Mouse (Mus musculus) limb, embryonic 13.5 days (tissue): ENCODE data around the gene Gm19410. TPM values are rescaled to one million over a fixed set of nuclear protein-coding genes. Genes with fewer than 3 reads are reported as not detected.
A peak's percentile ranks its signal among the peaks of the same experiment; 100 is the strongest.

ENCODE experiments used
- ATAC-seq: fragments of 200-750 bp; cut with Nextera tagmentation; 2 replicates; pipeline ENCODE4 v1.8.0; 2017; ENCODE audit warnings: low read depth, moderate number of reproducible peaks, moderate TSS enrichment; ENCODE audit not compliant: low FRiP score
- H3K27ac ChIP-seq: fragments of 300-500 bp; sonication (generic); 2 replicates; pipeline ENCODE4 v1.5.1; 2015; ENCODE audit warnings: inconsistent platforms, mild to moderate bottlenecking, moderate library complexity
- H3K27me3 ChIP-seq: fragments of 300-500 bp; sonication (generic); 2 replicates; pipeline ENCODE4 v1.6.1; 2015; ENCODE audit warnings: mild to moderate bottlenecking, inconsistent platforms
- H3K36me3 ChIP-seq: fragments of 300-500 bp; sonication (generic); 2 replicates; pipeline ENCODE4 v1.6.1; 2015; ENCODE audit warnings: inconsistent platforms, mild to moderate bottlenecking, moderate library complexity
- H3K4me1 ChIP-seq: fragments of 300-500 bp; sonication (generic); 2 replicates; pipeline ENCODE4 v1.6.1; 2015; ENCODE audit warnings: inconsistent platforms
- H3K4me2 ChIP-seq: fragments of 300-500 bp; sonication (generic); replicated peaks from 2 replicates; pipeline ENCODE4 v1.6.1; 2015; ENCODE audit warnings: inconsistent platforms, mild to moderate bottlenecking, moderate library complexity
- H3K4me3 ChIP-seq: fragments of 300-500 bp; sonication (generic); 2 replicates; pipeline ENCODE4 v1.5.1; 2015; ENCODE audit warnings: moderate library complexity, mild to moderate bottlenecking, inconsistent platforms
- H3K9ac ChIP-seq: fragments of 300-500 bp; sonication (generic); 2 replicates; pipeline ENCODE4 v1.6.1; 2015; ENCODE audit warnings: mild to moderate bottlenecking, inconsistent platforms
- H3K9me3 ChIP-seq: fragments of 300-500 bp; sonication (generic); 2 replicates; pipeline ENCODE4 v1.6.1; 2016; ENCODE audit warnings: inconsistent platforms
- WGBS: fragments of 180-500 bp; shearing (Covaris S2); methylation state at CpG from one replicate; pipeline ENCODE4 v1.1.7; 2015; 5-methylcytosine and 5-hydroxymethylcytosine counted together
- microRNA-seq: library from miRNA; unstranded; fragments of <30 nt; microRNA quantifications from one replicate; pipeline ENCODE4, GENCODE M21; 2016
- polyA plus RNA-seq: library from polyadenylated mRNA; unstranded; fragments of >200 nt; fragmentation: Nextera tagmentation; extraction: Ambion mirVana; gene quantifications from 2 replicates; pipeline ENCODE4 v1.2.1, GENCODE M21; 2015

Gene Gm19410
- polyA plus RNA-seq = 0.04 and 0.13 TPM in 2 replicates

GRCm38 (mm10) chr8:35765499-35766193 is at the start of gene Gm19410:
Gene Gm19410 (plus strand): TSS chr8:35765790.
- Histone ChIP-seq H3K9ac (peak within 1 kb of the TSS; percentile 62), H3K36me3 (no peaks in the 10 kb centered on the region), H3K4me1 (peaks cover 10% of the 10 kb centered on the region), H3K27ac (no peak within 1 kb of the TSS), H3K27me3 (peaks cover 52% of the 10 kb centered on the region), H3K9me3 (no peaks in the 10 kb centered on the region), H3K4me2 (peak within 1 kb of the TSS; percentile 83), H3K4me3 (peak within 1 kb of the TSS; percentile 47)
- WGBS = 0% methylated on average over 35 of the region's 35 CpGs
- ATAC-seq = no peak

GRCm38 (mm10) chr8:35730776-35731175 is 34.8 kb upstream of the Gm19410 start:
- H3K4me1 ChIP-seq = no peaks in the 10 kb centered on the region
- H3K36me3 ChIP-seq = no peaks in the 10 kb centered on the region
- H3K4me2 ChIP-seq = no peak overlapping the region
- 68% methylated on average over 3 of the region's 3 CpGs for WGBS
- ATAC-seq = no peak
- no peak overlapping the region for H3K9ac ChIP-seq
- H3K27me3 ChIP-seq = no peaks in the 10 kb centered on the region
- H3K27ac ChIP-seq = no peak overlapping the region
- H3K9me3 ChIP-seq = no peaks in the 10 kb centered on the region
- no peak overlapping the region for H3K4me3 ChIP-seq

GRCm38 (mm10) chr8:35735438-35735837 is 30.2 kb upstream of the Gm19410 start:
- Histone ChIP-seq H3K9ac (no peak overlapping the region), H3K4me3 (no peak overlapping the region), H3K36me3 (no peaks in the 10 kb centered on the region), H3K27me3 (no peaks in the 10 kb centered on the region), H3K4me1 (no peaks in the 10 kb centered on the region), H3K27ac (no peak overlapping the region), H3K9me3 (no peaks in the 10 kb centered on the region), H3K4me2 (no peak overlapping the region)
- ATAC-seq = no peak
- 69% methylated on average over 3 of the region's 3 CpGs for whole genome bisulfite sequencing

- no peak overlapping the region for H3K27ac ChIP-seq
- no peaks in the 10 kb centered on the region for H3K36me3 ChIP-seq
- no peak for ATAC-seq
- H3K9ac ChIP-seq = no peak overlapping the region
- no peak overlapping the region for H3K4me3 ChIP-seq
- no peaks in the 10 kb centered on the region for H3K4me1 ChIP-seq
- H3K4me2 ChIP-seq = no peak overlapping the region
- 92% methylated on average over 5 of the region's 5 CpGs for WGBS
- no peaks in the 10 kb centered on the region for H3K27me3 ChIP-seq
- H3K9me3 ChIP-seq = no peaks in the 10 kb centered on the region
Observed at GRCm38 (mm10) chr8:35756202-35756601, 9.4 kb upstream of the Gm19410 start.

GRCm38 (mm10) chr8:35765020-35765419 is 570 bp upstream of the Gm19410 start:
- peaks cover 10% of the 10 kb centered on the region for H3K4me1 ChIP-seq
- H3K9ac ChIP-seq = no peak overlapping the region
- 3% methylated on average over 9 of the region's 9 CpGs for WGBS

GRCm38 (mm10) chr8:35773508-35773907 is 7.9 kb downstream of the Gm19410 start:
- no peaks in the 10 kb centered on the region for H3K27me3 ChIP-seq
- no peaks in the 10 kb centered on the region for H3K9me3 ChIP-seq
- H3K4me1 ChIP-seq = no peaks in the 10 kb centered on the region
- H3K9ac ChIP-seq = no peak overlapping the region
- no peak overlapping the region for H3K27ac ChIP-seq
- H3K4me3 ChIP-seq = no peak overlapping the region
- H3K4me2 ChIP-seq = no peak overlapping the region
- no peaks in the 10 kb centered on the region for H3K36me3 ChIP-seq
- no peak for ATAC-seq
- 31% methylated on average over 7 of the region's 7 CpGs for WGBS

More at GRCm38 (mm10) chr8:35765020-35765419, 570 bp upstream of the Gm19410 start:
- no peak for ATAC-seq
- H3K4me2 ChIP-seq = peak overlapping the region; percentile 83
- no peaks in the 10 kb centered on the region for H3K9me3 ChIP-seq
- peak overlapping the region; percentile 47 for H3K4me3 ChIP-seq
- H3K27me3 ChIP-seq = peaks cover 52% of the 10 kb centered on the region
- no peak overlapping the region for H3K27ac ChIP-seq
- no peaks in the 10 kb centered on the region for H3K36me3 ChIP-seq

Small RNA genes within 50 kb of the gene (microRNA-seq; reads per million reads assigned to microRNA genes)
- not detected for gene Gm44474
